Mouse (Mus musculus) heart, adult 2 months (tissue): ENCODE measurements around the gene Ddx27. TPM values are rescaled to one million over a fixed set of nuclear protein-coding genes. Genes with fewer than 3 reads are reported as not detected.
A peak's percentile ranks its signal among the peaks of the same experiment; 100 is the strongest.

Source experiments
- DNase-seq, 2 experiments: peaks; one replicate each; pipeline ENCODE4 v3.0.0; 2021
- H3K27ac ChIP-seq: fragments of 200-600 bp; 2 replicates; pipeline ENCODE4 v1.8.1; 2022
- H3K27me3 ChIP-seq: fragments of 200-500 bp; 2 replicates; pipeline ENCODE4 v1.6.1; 2012; ENCODE audit warnings: mild to moderate bottlenecking, low read length, inconsistent platforms, mixed read lengths; ENCODE audit not compliant: control insufficient read depth, insufficient read depth
- H3K36me3 ChIP-seq: fragments of 200-500 bp; 2 replicates; pipeline ENCODE4 v1.6.1; 2012; ENCODE audit warnings: low read length, inconsistent platforms; ENCODE audit not compliant: control insufficient read depth, insufficient read depth
- H3K4me1 ChIP-seq: fragments of 200-500 bp; 2 replicates; pipeline ENCODE4 v1.6.1; 2011; ENCODE audit warnings: low read length; ENCODE audit not compliant: control insufficient read depth, insufficient read depth
- H3K4me3 ChIP-seq: fragments of 200-600 bp; 2 replicates; pipeline ENCODE4 v1.8.1; 2022
- H3K79me2 ChIP-seq: fragments of 200-500 bp; replicated peaks from 2 replicates; pipeline ENCODE4 v1.6.1; 2012; ENCODE audit warnings: mild to moderate bottlenecking, inconsistent platforms, low read length, moderate library complexity, mixed read lengths; ENCODE audit not compliant: control insufficient read depth, insufficient read depth
- H3K9ac ChIP-seq: fragments of 200-500 bp; 2 replicates; pipeline ENCODE4 v1.6.1; 2012; ENCODE audit warnings: low read depth, mild to moderate bottlenecking, control low read depth, inconsistent platforms, low read length, mixed read lengths
- CTCF ChIP-seq: fragments of 200-600 bp; IDR thresholded peaks from 2 replicates; pipeline ENCODE4 v1.8.1; 2022; ENCODE audit warnings: antibody characterized with exemption, mild to moderate bottlenecking, moderate library complexity
- EP300 ChIP-seq: fragments of 200-500 bp; IDR thresholded peaks from 2 replicates; pipeline ENCODE4 v1.6.1; 2011; ENCODE audit warnings: low read depth, low read length, control low read depth; ENCODE audit not compliant: insufficient read depth
- POLR2A ChIP-seq: fragments of 200-500 bp; IDR thresholded peaks from 2 replicates; pipeline ENCODE4 v1.6.1; 2011; ENCODE audit warnings: mild to moderate bottlenecking, low read depth, low read length, control low read depth; ENCODE audit not compliant: insufficient read depth
- WGBS: fragments of 180-500 bp; shearing (Covaris S2); methylation state at CpG from one replicate; pipeline ENCODE4 v1.1.7; 2018; 5-methylcytosine and 5-hydroxymethylcytosine counted together
- intact Hi-C: fragments of 180-260 bp; cut with DNase I; formaldehyde crosslinking; loops from one replicate; pipeline ENCODE4 v1.15.1; 2025
- polyA plus RNA-seq: library from polyadenylated mRNA; depleted of rRNA; stranded (reverse); fragments of >200 nt; gene quantifications from 2 replicates; pipeline ENCODE4 v1.2.3, GENCODE M21; 2012
- total RNA-seq, 2 experiments: library from RNA; stranded (reverse); gene quantifications; 2 replicates each; pipeline ENCODE4 v1.2.3; 2021

Gene Ddx27
- total and polyA plus RNA-seq, 3 experiments = 6.9 to 11.3 (median 10.9) TPM

- Histone ChIP-seq H3K27ac (peak overlapping the region; percentile 23; the same call in 1 of the 2 replicates), H3K4me3 (no peak overlapping the region), H3K27me3 (no peaks in the 10 kb centered on the region), H3K9ac (peak overlapping the region; percentile 12; the same call in 1 of the 2 replicates), H3K79me2 (peaks cover 8% of the 10 kb centered on the region), H3K4me1 (peaks cover 30% of the 10 kb centered on the region), H3K36me3 (peaks cover 28% of the 10 kb centered on the region)
- intact Hi-C loops = loop anchor here (5.0 kb wide), 3 partner anchors 63 to 362 kb away; partner anchors contain the start of genes B4galt5, Slc9a8 and Stau1
- 53% methylated on average over 3 of the region's 3 CpGs for WGBS
- no peak for DNase-seq
- TF ChIP-seq CTCF = no peak
- no peak for TF ChIP-seq POLR2A
- no peak for TF ChIP-seq EP300
Measured at GRCm38 (mm10) chr2:167060360-167060759, 45.4 kb downstream of the Ddx27 start.

GRCm38 (mm10) chr2:167060761-167061160 lies 45.8 kb downstream of the Ddx27 start:
- Histone ChIP-seq H3K36me3 (peaks cover 30% of the 10 kb centered on the region), H3K79me2 (peaks cover 8% of the 10 kb centered on the region), H3K4me1 (peaks cover 28% of the 10 kb centered on the region), H3K27me3 (no peaks in the 10 kb centered on the region), H3K27ac (peak overlapping the region; percentile 23; the same call in 1 of the 2 replicates), H3K4me3 (no peak overlapping the region; the same call in 1 of the 2 replicates), H3K9ac (peak overlapping the region; percentile 12; the same call in 1 of the 2 replicates)
- intact Hi-C loops = loop anchor here (5.0 kb wide), 3 partner anchors 63 to 362 kb away; partner anchors contain the start of genes B4galt5, Slc9a8 and Stau1
- no peak for DNase-seq
- TF ChIP-seq EP300 (no peak), POLR2A (no peak)

DNA sequence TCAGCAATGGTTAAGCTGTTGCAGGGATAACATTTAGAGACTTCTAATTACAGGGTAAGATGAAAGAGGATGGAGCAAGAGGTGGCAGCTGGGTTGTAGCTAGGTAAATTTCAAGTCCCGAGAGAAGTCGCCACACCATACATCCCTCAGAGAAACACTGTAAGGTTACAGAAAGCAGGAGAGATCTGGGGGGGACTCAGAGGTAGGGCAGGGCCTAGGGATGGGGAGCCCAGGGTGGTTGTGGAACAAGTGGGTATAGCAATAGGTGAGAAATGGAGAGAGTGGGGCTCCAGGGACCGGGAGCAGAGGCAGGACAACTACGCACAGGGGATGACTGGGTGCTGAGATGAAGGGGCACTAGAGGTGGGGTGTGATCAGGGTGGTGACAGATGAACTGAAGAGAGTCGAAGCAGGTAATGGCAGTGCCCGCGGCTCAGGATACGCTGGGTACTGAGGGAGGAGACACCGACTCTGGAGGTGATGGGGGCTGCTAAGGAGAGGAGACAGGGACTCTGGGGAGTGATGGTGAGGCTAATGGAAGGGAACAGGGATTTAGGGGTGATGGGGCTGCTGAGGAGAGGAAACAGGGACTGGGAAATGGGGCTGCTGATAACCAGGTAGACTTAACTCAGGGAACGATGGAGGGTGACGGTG lies 46.5 kb downstream of the Ddx27 start:
- Histone ChIP-seq H3K27me3 (no peaks in the 10 kb centered on the region), H3K4me3 (peak overlapping the region; percentile 98), H3K79me2 (peaks cover 8% of the 10 kb centered on the region), H3K9ac (peak overlapping the region; percentile 100), H3K27ac (peak overlapping the region; percentile 98), H3K36me3 (peaks cover 27% of the 10 kb centered on the region), H3K4me1 (peaks cover 21% of the 10 kb centered on the region)
- DNase-seq = no peak
- intact Hi-C loops = loop anchor here (5.0 kb wide), 3 partner anchors 64 to 361 kb away; partner anchors contain the start of genes B4galt5, Slc9a8 and Stau1
- TF ChIP-seq CTCF (no peak), POLR2A (no peak), EP300 (no peak)
- WGBS = 20% methylated on average over 11 of the region's 11 CpGs

- WGBS = 1% methylated on average over 60 of the region's 60 CpGs
- peak overlapping the region; percentile 98 for H3K4me3 ChIP-seq
- intact Hi-C loops = loop anchor here (5.0 kb wide), 3 partner anchors 65 to 360 kb away; partner anchors contain the start of genes B4galt5, Slc9a8 and Stau1
- DNase-seq = peak; percentile 97 to 99
- peaks cover 8% of the 10 kb centered on the region for H3K79me2 ChIP-seq
- no peaks in the 10 kb centered on the region for H3K27me3 ChIP-seq
- peaks cover 21% of the 10 kb centered on the region for H3K36me3 ChIP-seq
- peaks cover 17% of the 10 kb centered on the region for H3K4me1 ChIP-seq
- H3K9ac ChIP-seq = peak overlapping the region; percentile 100
- TF ChIP-seq EP300 (no peak), POLR2A (peak; percentile 85)
- peak overlapping the region; percentile 98 for H3K27ac ChIP-seq
Measured at GRCm38 (mm10) chr2:167062497-167062911, 47.5 kb downstream of the Ddx27 start.

- Histone ChIP-seq H3K9ac (peak within 1 kb of the TSS; percentile 100), H3K27me3 (no peaks in the 10 kb centered on the region), H3K4me1 (peaks cover 14% of the 10 kb centered on the region), H3K4me3 (peak within 1 kb of the TSS; percentile 98), H3K36me3 (peaks cover 18% of the 10 kb centered on the region), H3K79me2 (peaks cover 8% of the 10 kb centered on the region), H3K27ac (peak within 1 kb of the TSS; percentile 98)
- WGBS = under 1% methylated on average over 57 of the region's 57 CpGs
- intact Hi-C loops = loop anchor here (5.0 kb wide), 3 partner anchors 66 to 359 kb away; partner anchors contain the start of genes B4galt5, Slc9a8 and Stau1
- DNase-seq = peak; percentile 98
- TF ChIP-seq POLR2A = peak; percentile 100
- TF ChIP-seq CTCF = peak; percentile 25
- peak; percentile 97 for TF ChIP-seq EP300
Measured at GRCm38 (mm10) chr2:167062965-167063880, 48.2 kb downstream of the Ddx27 start, which contains the start of gene Znfx1. Gene Znfx1, minus strand, starts transcription at chr2:167063015.
